Mouse (Mus musculus) kidney, embryonic 14.5 days (tissue): ENCODE measurements around the gene Zfp972. TPM values are rescaled to one million over a fixed set of nuclear protein-coding genes. Genes with fewer than 3 reads are reported as not detected.

Source experiments
- polyA plus RNA-seq: library from polyadenylated mRNA; unstranded; fragments of >200 nt; fragmentation: Nextera tagmentation; extraction: Ambion mirVana; gene quantifications from 2 replicates; pipeline ENCODE4 v1.2.1, GENCODE M21; 2014

The Zfp972 gene
- polyA plus RNA-seq, 1 experiment from 2014 or later, result 1.6 TPM

Other genes with a start within 250 kb of the Zfp972 start
- 8.7 and 12.1 TPM in 2 replicates for gene Gm14322, start 166.3 kb downstream of the Zfp972 start, polyA plus RNA-seq
- gene Gm14325, start 85.3 kb downstream of the Zfp972 start, polyA plus RNA-seq, result 33.5 and 45.7 TPM in 2 replicates
- 3.8 and 5.2 TPM in 2 replicates for gene Gm14327, start 28.5 kb downstream of the Zfp972 start, polyA plus RNA-seq
- gene Gm14326, start 31.7 kb upstream of the Zfp972 start, polyA plus RNA-seq, result 16.1 and 20.5 TPM in 2 replicates
- 12.5 and 17.0 TPM in 2 replicates for gene Zfp971, start 97.7 kb upstream of the Zfp972 start, polyA plus RNA-seq
- 16.2 and 22.7 TPM in 2 replicates for gene Zfp931, start 152.9 kb upstream of the Zfp972 start, polyA plus RNA-seq
- 0.81 and 0.95 TPM in 2 replicates for gene Phactr3, start 193.4 kb upstream of the Zfp972 start, polyA plus RNA-seq